Mouse (Mus musculus): Measurements from ENCODE around the gene Cops9. TPM values are rescaled to one million over a fixed set of nuclear protein-coding genes. Genes with fewer than 3 reads are reported as not detected.

Gene Cops9
- total RNA-seq, 2 experiments from 2014 or later, result 235 to 242 TPM

GRCm38 (mm10) chr1:92648197-92648596 is 6.4 kb upstream of the Cops9 start:
- no peak for DNase-seq (ENCODE audit: low spot score in 2 of 2)
- intact Hi-C loops (cut with DNase I), result no loop called here

- intact Hi-C loops (cut with DNase I), result loop anchor here (1.0 kb wide), 2 partner anchors 31 to 187 kb away; no protein-coding TSS in a partner anchor
- DNase-seq (ENCODE audit: low spot score in 2 of 2), result peak; percentile 74 to 81
Observed at GRCm38 (mm10) chr1:92647752-92648151, 6.0 kb upstream of the Cops9 start.

GRCm38 (mm10) chr1:92647026-92647425 is 5.2 kb upstream of the Cops9 start:
- intact Hi-C loops (cut with DNase I), result loop anchor here (1.0 kb wide), 2 partner anchors 31 to 187 kb away; no protein-coding TSS in a partner anchor
- DNase-seq (ENCODE audit: low spot score in 2 of 2), result no peak

- no peak for DNase-seq (ENCODE audit: low spot score in 2 of 2)
- intact Hi-C loops (cut with DNase I), result no loop called here
Observed at GRCm38 (mm10) chr1:92646601-92647000, 4.8 kb upstream of the Cops9 start.

GRCm38 (mm10) chr1:92646111-92646510 is 4.3 kb upstream of the Cops9 start:
- intact Hi-C loops (cut with DNase I), result no loop called here
- no peak for DNase-seq (ENCODE audit: low spot score in 2 of 2)

GRCm38 (mm10) chr1:92644916-92645315 is 3.1 kb upstream of the Cops9 start:
- no peak for DNase-seq (ENCODE audit: low spot score in 2 of 2)

GRCm38 (mm10) chr1:92643691-92644090 is 1.9 kb upstream of the Cops9 start:
- no peak for DNase-seq (ENCODE audit: low spot score in 2 of 2)

More at GRCm38 (mm10) chr1:92644916-92645315, 3.1 kb upstream of the Cops9 start:
- intact Hi-C loops (cut with DNase I), result no loop called here

GRCm38 (mm10) chr1:92640393-92640792 is 1.4 kb downstream of the Cops9 start:
- DNase-seq (ENCODE audit: low spot score in 2 of 2), result no peak
- intact Hi-C loops (cut with DNase I), result no loop called here

More at GRCm38 (mm10) chr1:92643691-92644090, 1.9 kb upstream of the Cops9 start:
- intact Hi-C loops (cut with DNase I), result no loop called here

GRCm38 (mm10) chr1:92638736-92639135 is 3.0 kb downstream of the Cops9 start:
- DNase-seq (ENCODE audit: low spot score in 2 of 2), result no peak
- intact Hi-C loops (cut with DNase I), result no loop called here

GRCm38 (mm10) chr1:92638181-92638580 is 3.6 kb downstream of the Cops9 start:
- DNase-seq (ENCODE audit: low spot score in 2 of 2), result peak; percentile 47 to 80
- intact Hi-C loops (cut with DNase I), result no loop called here

GRCm38 (mm10) chr1:92637501-92638172 is 4.1 kb downstream of the Cops9 start:
- intact Hi-C loops (cut with DNase I), result no loop called here
- DNase-seq (ENCODE audit: low spot score in 2 of 2), result no peak

- intact Hi-C loops (cut with DNase I), result no loop called here
- DNase-seq (ENCODE audit: low spot score in 2 of 2), result no peak
Observed at GRCm38 (mm10) chr1:92636676-92637075, 5.1 kb downstream of the Cops9 start.

- intact Hi-C loops (cut with DNase I), result no loop called here
- no peak for DNase-seq (ENCODE audit: low spot score in 2 of 2)
Observed at GRCm38 (mm10) chr1:92636015-92636414, 5.8 kb downstream of the Cops9 start.

- DNase-seq (ENCODE audit: low spot score in 2 of 2), result no peak
- intact Hi-C loops (cut with DNase I), result no loop called here
Observed at GRCm38 (mm10) chr1:92634976-92635599, 6.7 kb downstream of the Cops9 start.

GRCm38 (mm10) chr1:92634569-92634968 is 7.2 kb downstream of the Cops9 start:
- no peak for DNase-seq (ENCODE audit: low spot score in 2 of 2)
- intact Hi-C loops (cut with DNase I), result no loop called here

- intact Hi-C loops (cut with DNase I), result no loop called here
- DNase-seq (ENCODE audit: low spot score in 2 of 2), result no peak
Observed at GRCm38 (mm10) chr1:92633726-92634125, 8.1 kb downstream of the Cops9 start.

GRCm38 (mm10) chr1:92632948-92633347 is 8.8 kb downstream of the Cops9 start:
- DNase-seq (ENCODE audit: low spot score in 2 of 2), result no peak
- intact Hi-C loops (cut with DNase I), result no loop called here

- intact Hi-C loops (cut with DNase I), result no loop called here
- no peak for DNase-seq (ENCODE audit: low spot score in 2 of 2)
Observed at GRCm38 (mm10) chr1:92632196-92632595, 9.6 kb downstream of the Cops9 start.

GRCm38 (mm10) chr1:92628227-92628626 is 13.6 kb downstream of the Cops9 start:
- no peak for DNase-seq (ENCODE audit: low spot score in 2 of 2)
- intact Hi-C loops (cut with DNase I), result no loop called here

GRCm38 (mm10) chr1:92618360-92618759 is 23.4 kb downstream of the Cops9 start:
- intact Hi-C loops (cut with DNase I), result loop anchor here (10.0 kb wide), 1 partner anchor 216 kb away; the partner anchor contains the start of gene Gpc1
- DNase-seq (ENCODE audit: low spot score in 2 of 2), result no peak

- intact Hi-C loops (cut with DNase I), result loop anchor here (10.0 kb wide), 1 partner anchor 217 kb away; the partner anchor contains the start of gene Gpc1
- DNase-seq (ENCODE audit: low spot score in 2 of 2), result no peak
Observed at GRCm38 (mm10) chr1:92617488-92617887, 24.3 kb downstream of the Cops9 start, which contains the start of gene Olfr12. TSS of gene Olfr12 (plus strand) at chr1:92617788.

All from left cerebral cortex, postnatal 14 days (tissue).